Mouse (Mus musculus): Measurements from ENCODE around the gene Sacm1l.

Sacm1l gene

GRCm38 (mm10) chr9:123509638-123510604, 19.6 kb upstream of the Sacm1l start:
- no peak for DNase-seq

GRCm38 (mm10) chr9:123510926-123511325, 18.6 kb upstream of the Sacm1l start:
- no peak for DNase-seq

- peak; percentile 46 for DNase-seq
Measured at GRCm38 (mm10) chr9:123512482-123512881, 17.1 kb upstream of the Sacm1l start.

GRCm38 (mm10) chr9:123515087-123515486, 14.5 kb upstream of the Sacm1l start:
- no peak for DNase-seq

GRCm38 (mm10) chr9:123516641-123517385, 12.7 kb upstream of the Sacm1l start:
- DNase-seq = no peak

- no peak for DNase-seq
Measured at GRCm38 (mm10) chr9:123518969-123519894, 10.3 kb upstream of the Sacm1l start.

GRCm38 (mm10) chr9:123520735-123521134, 8.8 kb upstream of the Sacm1l start:
- DNase-seq = no peak

- no peak for DNase-seq
Measured at GRCm38 (mm10) chr9:123523676-123524075, 5.9 kb upstream of the Sacm1l start.

GRCm38 (mm10) chr9:123525095-123525494, 4.5 kb upstream of the Sacm1l start:
- DNase-seq = no peak

GRCm38 (mm10) chr9:123526502-123526901, 3.1 kb upstream of the Sacm1l start:
- no peak for DNase-seq

GRCm38 (mm10) chr9:123528087-123528925, 1.3 kb upstream of the Sacm1l start:
- DNase-seq = no peak

- peak; percentile 62 for DNase-seq
Measured at GRCm38 (mm10) chr9:123528926-123529295, 648 bp upstream of the Sacm1l start.

GRCm38 (mm10) chr9:123530158-123530475, 558 bp downstream of the Sacm1l start:
- no peak for DNase-seq

- no peak for DNase-seq
Measured at GRCm38 (mm10) chr9:123530566-123531130, 1.1 kb downstream of the Sacm1l start.

- DNase-seq = no peak
Measured at GRCm38 (mm10) chr9:123531234-123531633, 1.7 kb downstream of the Sacm1l start.

GRCm38 (mm10) chr9:123536613-123537012, 7.1 kb downstream of the Sacm1l start:
- DNase-seq = no peak

- no peak for DNase-seq
Measured at GRCm38 (mm10) chr9:123538189-123538588, 8.6 kb downstream of the Sacm1l start.

GRCm38 (mm10) chr9:123539093-123539492, 9.5 kb downstream of the Sacm1l start:
- DNase-seq = no peak

- DNase-seq = no peak
Measured at GRCm38 (mm10) chr9:123539823-123540222, 10.3 kb downstream of the Sacm1l start.

GRCm38 (mm10) chr9:123554599-123554998, 25.0 kb downstream of the Sacm1l start:
- DNase-seq = no peak

GRCm38 (mm10) chr9:123577360-123578192, 48.0 kb downstream of the Sacm1l start:
- no peak for DNase-seq
